Mouse (Mus musculus) liver, embryonic 14.5 days (tissue): ENCODE measurements around the gene Gabrb3. TPM values are rescaled to one million over a fixed set of nuclear protein-coding genes. Genes with fewer than 3 reads are reported as not detected.
"Not testable (repeated sequence)": the region's sequence is repeated elsewhere in the genome, so short reads cannot be mapped to it uniquely, and the experiment has no call there.

Source experiments
- ATAC-seq: fragments of 200-750 bp; cut with Nextera tagmentation; 2 replicates; pipeline ENCODE4 v1.8.0; 2017; ENCODE audit warnings: moderate number of reproducible peaks, mild to moderate bottlenecking, moderate library complexity; ENCODE audit not compliant: insufficient read depth
- DNase-seq, 3 experiments: peaks; one replicate each; pipeline ENCODE4 v3.0.0-alpha.2; 2012 to 2013; ENCODE audit warnings: low read depth in 3 of 3, low spot score in 3 of 3
- H3K27ac ChIP-seq: fragments of 300-500 bp; sonication (generic); 2 replicates; pipeline ENCODE4 v1.5.1; 2014; ENCODE audit warnings: moderate library complexity, mild to moderate bottlenecking, control low read depth, inconsistent platforms
- H3K27me3 ChIP-seq: fragments of 300-500 bp; sonication (generic); 2 replicates; pipeline ENCODE4 v1.6.1; 2014; ENCODE audit warnings: mild to moderate bottlenecking, low read length, moderate library complexity; ENCODE audit not compliant: control insufficient read depth, insufficient read depth
- H3K36me3 ChIP-seq: fragments of 300-500 bp; sonication (generic); replicated peaks from 2 replicates; pipeline ENCODE4 v1.6.1; 2014; ENCODE audit warnings: low read depth; ENCODE audit not compliant: control insufficient read depth, insufficient read depth
- H3K4me1 ChIP-seq, 2 experiments: fragments of 200-500 bp in 1 of 2; fragments of 300-500 bp in 1 of 2; sonication (generic) in 1 of 2; replicated peaks; 2 replicates each; pipeline ENCODE4 v1.6.1; 2012 to 2014; ENCODE audit warnings: antibody characterized with exemption in 1 of 2, inconsistent platforms in 1 of 2, low read length in 1 of 2; ENCODE audit not compliant: control insufficient read depth in 2 of 2, insufficient read depth in 2 of 2
- H3K4me2 ChIP-seq: fragments of 300-500 bp; sonication (generic); 2 replicates; pipeline ENCODE4 v1.6.1; 2014; ENCODE audit warnings: low read depth, mild to moderate bottlenecking, control low read depth, moderate library complexity
- H3K4me3 ChIP-seq, 2 experiments: fragments of 200-500 bp in 1 of 2; fragments of 300-500 bp in 1 of 2; sonication (generic) in 1 of 2; 2 replicates each; pipeline ENCODE4 v1.5.1; 2012 to 2014; ENCODE audit warnings: low read depth in 2 of 2, low read length in 2 of 2, mild to moderate bottlenecking in 2 of 2, control low read depth in 1 of 2, inconsistent platforms in 1 of 2, moderate library complexity in 1 of 2; ENCODE audit not compliant: insufficient read depth in 1 of 2
- H3K9ac ChIP-seq: fragments of 300-500 bp; sonication (generic); replicated peaks from 2 replicates; pipeline ENCODE4 v1.6.1; 2014; ENCODE audit warnings: mild to moderate bottlenecking, control low read depth, moderate library complexity
- H3K9me3 ChIP-seq: fragments of 300-500 bp; sonication (generic); 2 replicates; pipeline ENCODE4 v1.6.1; 2016; ENCODE audit warnings: low read length, mixed read lengths; ENCODE audit not compliant: control insufficient read depth
- CTCF ChIP-seq: IDR thresholded peaks from 2 replicates; pipeline ENCODE4 v1.5.1; 2016; ENCODE audit warnings: antibody characterized with exemption, low read depth, control low read depth
- EP300 ChIP-seq: IDR thresholded peaks from 2 replicates; pipeline ENCODE4 v1.6.1; 2016; ENCODE audit warnings: antibody characterized with exemption, low read depth
- WGBS: fragments of 180-500 bp; shearing (Covaris S2); extraction: QIAGEN DNeasy Blood & Tissue Kit; methylation state at CpG from one replicate; pipeline ENCODE4 v1.1.7; 2014; ENCODE audit not compliant: insufficient replicate concordance; 5-methylcytosine and 5-hydroxymethylcytosine counted together
- polyA plus RNA-seq, 2 experiments: library from polyadenylated mRNA; depleted of rRNA in 1 of 2; stranded (reverse) in 1 of 2; unstranded in 1 of 2; fragments of >200 nt; fragmentation: Nextera tagmentation in 1 of 2; extraction: Ambion mirVana in 1 of 2; gene quantifications; 2 replicates each; pipeline versions ENCODE4 v1.2.1 to v1.2.3; 2012 to 2014

Gabrb3 gene
- polyA plus RNA-seq, 2 experiments: 0.02 TPM; not detected in 1

GRCm38 (mm10) chr7:57706976-57707740 is 287.7 kb downstream of the Gabrb3 start:
- no peak overlapping the region for H3K4me3 ChIP-seq
- ATAC-seq (no peak), DNase-seq (no peak)
- H3K27me3 ChIP-seq: no peaks in the 10 kb centered on the region
- no peaks in the 10 kb centered on the region for H3K36me3 ChIP-seq
- H3K9me3 ChIP-seq: no peaks in the 10 kb centered on the region
- no peak overlapping the region for H3K4me2 ChIP-seq
- no peak overlapping the region for H3K9ac ChIP-seq
- 59% methylated on average over 7 of the region's 7 CpGs for WGBS
- TF ChIP-seq CTCF (no peak), EP300 (no peak)
- H3K27ac ChIP-seq: no peak overlapping the region
- no peaks in the 10 kb centered on the region for H3K4me1 ChIP-seq

- ATAC-seq: no peak
- no peaks in the 10 kb centered on the region for H3K27me3 ChIP-seq
- H3K4me3 ChIP-seq: no peak overlapping the region
- H3K9ac ChIP-seq: no peak overlapping the region
- DNase-seq: no peak
- no peaks in the 10 kb centered on the region for H3K9me3 ChIP-seq
- no peak overlapping the region for H3K4me2 ChIP-seq
- TF ChIP-seq EP300 (no peak), CTCF (no peak)
- no peaks in the 10 kb centered on the region for H3K36me3 ChIP-seq
- no peaks in the 10 kb centered on the region for H3K4me1 ChIP-seq
- no peak overlapping the region for H3K27ac ChIP-seq
Measured at GRCm38 (mm10) chr7:57711709-57712108, 292.2 kb downstream of the Gabrb3 start.

GRCm38 (mm10) chr7:57746836-57747235 is 327.3 kb downstream of the Gabrb3 start:
- no peaks in the 10 kb centered on the region for H3K36me3 ChIP-seq
- ATAC-seq: no peak
- WGBS: 41% methylated on average over 2 of the region's 2 CpGs
- no peak overlapping the region for H3K9ac ChIP-seq
- no peaks in the 10 kb centered on the region for H3K27me3 ChIP-seq
- no peak for TF ChIP-seq EP300
- no peak for TF ChIP-seq CTCF
- no peak overlapping the region for H3K4me2 ChIP-seq
- no peaks in the 10 kb centered on the region for H3K9me3 ChIP-seq
- H3K4me3 ChIP-seq: no peak overlapping the region
- H3K4me1 ChIP-seq: no peaks in the 10 kb centered on the region
- DNase-seq: no peak
- H3K27ac ChIP-seq: no peak overlapping the region

- TF ChIP-seq EP300: no peak
- TF ChIP-seq CTCF: no peak
- Histone ChIP-seq H3K4me3 (no peak overlapping the region), H3K27ac (no peak overlapping the region), H3K4me2 (no peak overlapping the region), H3K9me3 (no peaks in the 10 kb centered on the region), H3K9ac (no peak overlapping the region), H3K4me1 (no peaks in the 10 kb centered on the region), H3K36me3 (no peaks in the 10 kb centered on the region), H3K27me3 (no peaks in the 10 kb centered on the region)
- ATAC-seq: no peak
- WGBS: 54% methylated on average over 5 of the region's 5 CpGs
- DNase-seq: no peak
Measured at GRCm38 (mm10) chr7:57760466-57760865, 341.0 kb downstream of the Gabrb3 start.

- Histone ChIP-seq H3K27me3 (no peaks in the 10 kb centered on the region), H3K36me3 (no peaks in the 10 kb centered on the region), H3K4me1 (no peaks in the 10 kb centered on the region), H3K9ac (no peak overlapping the region), H3K4me2 (no peak overlapping the region), H3K27ac (no peak overlapping the region), H3K9me3 (no peaks in the 10 kb centered on the region), H3K4me3 (no peak overlapping the region)
- ATAC-seq (no peak), DNase-seq (no peak)
- WGBS: 48% methylated on average over 5 of the region's 5 CpGs
- TF ChIP-seq CTCF: no peak
- no peak for TF ChIP-seq EP300
Measured at GRCm38 (mm10) chr7:57778754-57779153, 359.3 kb downstream of the Gabrb3 start.

- 33% methylated on average over 2 of the region's 2 CpGs for WGBS
- not testable (repeated sequence) for H3K4me3 ChIP-seq, H3K4me1 ChIP-seq, H3K27ac ChIP-seq, H3K4me2 ChIP-seq, H3K9me3 ChIP-seq, DNase-seq, H3K27me3 ChIP-seq, H3K9ac ChIP-seq, H3K36me3 ChIP-seq, ATAC-seq
Measured at GRCm38 (mm10) chr7:57786102-57786501, 366.6 kb downstream of the Gabrb3 start.
